ENCODE assay signal across 8 mouse cellular contexts in genomic region chr11:4873755-4874475, GRCm38 (mm10). TPM values are rescaled to one million over a fixed set of nuclear protein-coding genes. Genes with fewer than 3 reads are reported as not detected.
DNase-seq lines count a peak whose midpoint lies in the region; ATAC-seq and TF ChIP-seq lines count a peak whose summit lies in the region.

Nipsnap1 (plus strand) TSS chr11:4873951.

- H3K9ac ChIP-seq in forebrain, embryonic 15.5 days (replicated peaks): peak within 1 kb of the TSS; percentile 92
- H3K9ac ChIP-seq in neural tube, embryonic 15.5 days (replicated peaks): peak within 1 kb of the TSS; percentile 91

- peaks cover 5% of the 10 kb centered on the region for H3K27me3 ChIP-seq in G1E (ENCODE audit: insufficient read depth, low read length)
- no peaks in the 10 kb centered on the region for H3K27me3 ChIP-seq in forebrain, embryonic 15.5 days
- H3K27me3 ChIP-seq in neural tube, embryonic 15.5 days (replicated peaks): no peaks in the 10 kb centered on the region

- peak; percentile 86 for ATAC-seq in G1E (ENCODE audit: extremely low read depth, insufficient number of reproducible peaks, low FRiP score, poor library complexity, severe bottlenecking)
- ATAC-seq in forebrain, embryonic 15.5 days (replicated peaks): peak; percentile 93
- ATAC-seq in neural tube, embryonic 15.5 days (ENCODE audit: low FRiP score): peak; percentile 96

- TF ChIP-seq CTCF in G1E (IDR thresholded peaks at IDR 0.05; ENCODE audit: low read depth, low read length): no peak
- TF ChIP-seq CTCF in lung, adult 2 months (IDR thresholded peaks at IDR 0.05; ENCODE audit: insufficient read depth, low read length): no peak

- H3K27ac ChIP-seq in forebrain, embryonic 15.5 days (replicated peaks): peak within 1 kb of the TSS; percentile 77
- H3K27ac ChIP-seq in neural tube, embryonic 15.5 days (replicated peaks): peak within 1 kb of the TSS; percentile 82

- peaks cover 13% of the 10 kb centered on the region for H3K36me3 ChIP-seq in G1E (replicated peaks)
- H3K36me3 ChIP-seq in forebrain, embryonic 15.5 days: peaks cover 8% of the 10 kb centered on the region; the same call in 1 of the 2 replicates
- H3K36me3 ChIP-seq in neural tube, embryonic 15.5 days: peaks cover 6% of the 10 kb centered on the region; the same call in 1 of the 2 replicates

- TF ChIP-seq POLR2A in lung, adult 2 months (IDR thresholded peaks at IDR 0.05; ENCODE audit: borderline replicate concordance, extremely low read depth, low read depth, low read length): peak; percentile 10; the same call in 1 of the 2 replicates

- H3K4me3 ChIP-seq in G1E (ENCODE audit: low read depth, low read length): peak within 1 kb of the TSS; percentile 82
- peak within 1 kb of the TSS; percentile 88 for H3K4me3 ChIP-seq in forebrain, embryonic 15.5 days
- H3K4me3 ChIP-seq in lung, adult 2 months (replicated peaks; ENCODE audit: extremely low read depth, low read depth, low read length): peak within 1 kb of the TSS; percentile 64
- peak within 1 kb of the TSS; percentile 87 for H3K4me3 ChIP-seq in neural tube, embryonic 15.5 days (replicated peaks)

- peaks cover 6% of the 10 kb centered on the region; the same call in 1 of the 2 replicates for H3K9me3 ChIP-seq in G1E (replicated peaks)
- H3K9me3 ChIP-seq in forebrain, embryonic 15.5 days: no peaks in the 10 kb centered on the region
- H3K9me3 ChIP-seq in neural tube, embryonic 15.5 days (replicated peaks): no peaks in the 10 kb centered on the region

- H3K4me2 ChIP-seq in forebrain, embryonic 15.5 days (replicated peaks): peak within 1 kb of the TSS; percentile 77
- peak within 1 kb of the TSS; percentile 79 for H3K4me2 ChIP-seq in neural tube, embryonic 15.5 days

- peak; percentile 87 for DNase-seq in G1E (ENCODE audit: low spot score)
- peak; percentile 77 for DNase-seq in cerebellum, adult 11 months
- peak; percentile 24 for DNase-seq in heart, postnatal 25 days (ENCODE audit: low spot score)
- peak; percentile 70 to 87 for DNase-seq in layer of hippocampus, adult 18-20 months (ENCODE audit: low spot score in 2 of 2)
- peak; percentile 72 for DNase-seq in lung, adult 2 months
- peak; percentile 73 for DNase-seq in testis, postnatal 14 days (ENCODE audit: low spot score)

- intact Hi-C loops in heart, postnatal 25 days (cut with DNase I): no loop called here

- WGBS in forebrain, embryonic 15.5 days: under 1% methylated on average over 30 of the region's 30 CpGs
- WGBS in lung, adult 2 months: under 1% methylated on average over 30 of the region's 30 CpGs
- under 1% methylated on average over 30 of the region's 30 CpGs for WGBS in neural tube, embryonic 15.5 days

- H3K4me1 ChIP-seq in G1E (ENCODE audit: insufficient read depth, low read depth, low read length): peaks cover 36% of the 10 kb centered on the region
- H3K4me1 ChIP-seq in forebrain, embryonic 15.5 days: peaks cover 12% of the 10 kb centered on the region
- H3K4me1 ChIP-seq in lung, adult 2 months (ENCODE audit: control insufficient read depth, insufficient read depth, low read length): no peaks in the 10 kb centered on the region
- H3K4me1 ChIP-seq in neural tube, embryonic 15.5 days: peaks cover 20% of the 10 kb centered on the region

RNA-seq across cellular contexts. Expression of gene Nipsnap1, which starts in this region (rescaled TPM):
- total RNA-seq in G1E (2014; fragmentation: Nextera tagmentation): 16.7 and 36.0 TPM in 2 replicates
- 21.8 and 22.5 TPM in 2 replicates for total RNA-seq in G1E (2017)
- polyA plus RNA-seq in G1E (2012): 24.4 and 25.3 TPM in 2 replicates
- 133 and 140 TPM in 2 replicates for polyA plus RNA-seq in forebrain, embryonic 15.5 days (2015; fragmentation: Nextera tagmentation; extraction: Ambion mirVana)
- total RNA-seq in heart, postnatal 25 days (2021): under 1 TPM; 0.70 to 0.86 TPM
- 10 to 100 TPM; 90.6 to 97.0 TPM for total RNA-seq in layer of hippocampus, adult 18-20 months (2021)
- 7.1 and 16.2 TPM in 2 replicates for polyA plus RNA-seq in lung, adult 2 months (2012; rRNA removed)
- 121 and 137 TPM in 2 replicates for polyA plus RNA-seq in neural tube, embryonic 15.5 days (2015; fragmentation: Nextera tagmentation; extraction: Ambion mirVana)

Comparison
In these comparisons a context has a peak if more than half of its experiments do, and no peak if none do; other contexts are left out.
1. Peak in every context shown above with its lines: DNase-seq, ATAC-seq, H3K4me3 ChIP-seq and H3K27ac ChIP-seq.
2. RNA of gene Nipsnap1 (total RNA-seq): 90.6 to 97.0 TPM in layer of hippocampus, adult 18-20 months and 16.7 to 36.0 TPM in G1E; 0.70 to 0.86 TPM in heart, postnatal 25 days; every median in the first group is over 4 times any median in the second.
3. Peak in DNase-seq in heart, postnatal 25 days; RNA of the gene not detected or under 1 TPM.
4. DNase-seq: peak in every context shown above with its lines; median percentile 87 in G1E; 78 in layer of hippocampus, adult 18-20 months; 77 in cerebellum, adult 11 months; 73 in testis, postnatal 14 days; 72 in lung, adult 2 months; 24 in heart, postnatal 25 days.